Mouse (Mus musculus) MEL (cell line): Measurements from ENCODE around the gene Ptpn11.

Experiments used
- CTCF ChIP-seq, 3 experiments: IDR thresholded peaks in 2 of 3; conservative IDR thresholded peaks in 1 of 3; 2 replicates each; pipeline ENCODE4 v1.5.1; 2011 to 2012; ENCODE audit warnings: low read length in 3 of 3, low read depth in 2 of 3, mild to moderate bottlenecking in 2 of 3, improper control_type of control experiment in 1 of 3, inconsistent platforms in 1 of 3, mixed read lengths in 1 of 3, moderate library complexity in 1 of 3; ENCODE audit not compliant: control insufficient read depth in 1 of 3, insufficient read depth in 1 of 3, poor library complexity in 1 of 3, severe bottlenecking in 1 of 3
- EP300 ChIP-seq, 2 experiments: IDR thresholded peaks; 2 replicates each; pipeline ENCODE4 v1.6.1; 2011; ENCODE audit warnings: improper control_type of control experiment in 2 of 2, low read length in 2 of 2, low read depth in 1 of 2, mild to moderate bottlenecking in 1 of 2
- GABPA ChIP-seq: IDR thresholded peaks from 2 replicates; pipeline ENCODE4 v1.6.1; 2012; ENCODE audit warnings: low read depth, mild to moderate bottlenecking, inconsistent platforms, low read length, improper control_type of control experiment, moderate library complexity
- GATA1 ChIP-seq: IDR thresholded peaks from 2 replicates; pipeline ENCODE4 v1.6.1; 2011; ENCODE audit warnings: low read depth, low read length, improper control_type of control experiment
- JUND ChIP-seq: IDR thresholded peaks from 2 replicates; pipeline ENCODE4 v1.6.1; 2011; ENCODE audit warnings: low read depth, mild to moderate bottlenecking, improper control_type of control experiment, low read length
- POLR2A ChIP-seq, 2 experiments: IDR thresholded peaks; 2 replicates each; pipeline ENCODE4 v1.6.1; 2011 to 2012; ENCODE audit warnings: low read length in 2 of 2, mild to moderate bottlenecking in 2 of 2, control low read depth in 1 of 2, improper control_type of control experiment in 1 of 2, low read depth in 1 of 2, moderate library complexity in 1 of 2; ENCODE audit not compliant: control insufficient read depth in 1 of 2, insufficient read depth in 1 of 2, poor library complexity in 1 of 2
- SMC3 ChIP-seq: IDR thresholded peaks from 2 replicates; pipeline ENCODE4 v1.6.1; 2011; ENCODE audit warnings: low read depth, low read length, improper control_type of control experiment
- TAL1 ChIP-seq: IDR thresholded peaks from 2 replicates; pipeline ENCODE4 v1.6.1; 2012; ENCODE audit warnings: mild to moderate bottlenecking, inconsistent platforms, low read length, moderate library complexity, mixed read lengths
- TBP ChIP-seq: IDR thresholded peaks from 2 replicates; pipeline ENCODE4 v1.8.0; 2011; ENCODE audit warnings: low read depth, low read length, improper control_type of control experiment
- UBTF ChIP-seq: IDR thresholded peaks from 2 replicates; pipeline ENCODE4 v1.6.1; 2012; ENCODE audit warnings: low read depth, mild to moderate bottlenecking, inconsistent platforms, low read length, improper control_type of control experiment, moderate library complexity, borderline replicate concordance; ENCODE audit not compliant: insufficient read depth
- USF1 ChIP-seq: IDR thresholded peaks from 2 replicates; pipeline ENCODE4 v1.6.1; 2014; ENCODE audit warnings: low read depth, mild to moderate bottlenecking, inconsistent platforms, low read length, improper control_type of control experiment, moderate library complexity

GRCm38 (mm10) chr5:121109185-121109584, 82.0 kb downstream of the Ptpn11 start:
- TF ChIP-seq TAL1 (no peak), TBP (no peak), CTCF (IDR thresholded peaks at IDR 0.05 in 2 of 3, conservative IDR thresholded peaks at IDR 0.05 in 1 of 3; ENCODE audit: control insufficient read depth in 1 of 3, insufficient read depth in 1 of 3, low read depth in 2 of 3, low read length in 3 of 3, poor library complexity in 1 of 3, severe bottlenecking in 1 of 3) (no peak), JUND (no peak), EP300 (IDR thresholded peaks at IDR 0.05; ENCODE audit: low read depth in 1 of 2, low read length in 2 of 2) (no peak), SMC3 (no peak), POLR2A (IDR thresholded peaks at IDR 0.05; ENCODE audit: control insufficient read depth in 1 of 2, insufficient read depth in 1 of 2, low read depth in 1 of 2, low read length in 2 of 2, poor library complexity in 1 of 2) (no peak), GATA1 (no peak), GABPA (no peak), USF1 (no peak), UBTF (no peak)
